Mouse (Mus musculus): ENCODE data around the gene Acvrl1. TPM values are rescaled to one million over a fixed set of nuclear protein-coding genes. Genes with fewer than 3 reads are reported as not detected.

The Acvrl1 gene
- 10 to 100 TPM; 13.8 to 15.1 TPM for total RNA-seq (2021)
- long read RNA-seq, experiment 1, partial matches to known transcripts: 13 of 17 reads
- long read RNA-seq, experiment 1, other reads (novel, unspliced or antisense): 3 of 17 reads
- long read RNA-seq, experiment 2, partial matches to known transcripts: 13 of 15 reads
- long read RNA-seq, experiment 2, other reads (novel, unspliced or antisense): 2 of 15 reads

DNA sequence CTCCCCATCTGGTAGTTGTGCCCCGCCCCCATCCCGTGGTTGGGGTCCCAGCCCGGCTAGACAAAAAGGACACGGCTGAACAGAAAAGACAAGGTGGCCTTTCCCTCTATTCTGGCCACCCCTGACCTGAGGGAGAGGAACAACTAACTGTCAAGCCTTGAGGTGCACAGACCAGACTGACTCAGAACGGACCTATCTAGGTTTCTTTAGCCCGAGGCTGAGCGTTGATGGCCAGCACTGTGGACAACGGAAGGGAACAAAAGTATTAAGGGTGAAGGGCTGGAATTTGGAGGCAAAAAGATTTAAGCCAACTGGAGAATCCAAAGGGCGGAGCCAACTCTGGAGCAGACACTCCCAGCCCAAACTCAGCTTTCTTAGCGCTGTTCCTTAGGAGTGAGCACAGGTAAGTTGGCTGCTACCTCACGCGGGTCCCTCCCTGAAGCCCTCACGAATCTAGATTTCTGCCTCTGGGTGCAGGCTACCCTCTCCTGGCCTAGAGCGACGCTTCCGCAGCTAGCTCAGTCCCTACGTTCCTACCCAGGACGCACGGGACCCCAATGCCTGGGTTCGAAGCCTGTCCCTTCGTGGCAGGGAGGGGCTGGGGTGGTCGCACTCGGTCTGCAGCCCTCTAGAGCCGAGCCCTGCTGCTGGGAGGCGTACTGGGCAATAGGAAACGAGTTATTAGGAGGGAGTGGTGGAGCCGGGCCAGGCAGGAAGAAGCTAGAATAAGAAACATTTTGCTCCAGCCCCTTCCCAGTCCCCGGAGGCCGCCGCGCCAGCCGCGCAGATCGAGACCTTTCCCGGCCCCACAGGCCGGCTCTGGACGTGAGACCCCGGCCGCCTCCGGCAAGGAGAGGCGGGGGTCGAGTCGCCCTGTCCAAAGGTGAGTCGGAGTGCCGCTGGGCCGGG, at the start of gene Acvrl1:
TSS of gene Acvrl1 (plus strand) at position 342 of the 909 bp plus-strand sequence.
- TF ChIP-seq CTCF (IDR thresholded peaks at IDR 0.05): no peak
- Histone ChIP-seq H3K4me3 (peak within 1 kb of the TSS; percentile 45), H3K27ac (peak within 1 kb of the TSS; percentile 70)
- intact Hi-C loops (cut with DNase I): no loop called here
- DNase-seq (ENCODE audit: extremely low spot score in 1 of 2, low spot score in 2 of 2): no peak

DNA sequence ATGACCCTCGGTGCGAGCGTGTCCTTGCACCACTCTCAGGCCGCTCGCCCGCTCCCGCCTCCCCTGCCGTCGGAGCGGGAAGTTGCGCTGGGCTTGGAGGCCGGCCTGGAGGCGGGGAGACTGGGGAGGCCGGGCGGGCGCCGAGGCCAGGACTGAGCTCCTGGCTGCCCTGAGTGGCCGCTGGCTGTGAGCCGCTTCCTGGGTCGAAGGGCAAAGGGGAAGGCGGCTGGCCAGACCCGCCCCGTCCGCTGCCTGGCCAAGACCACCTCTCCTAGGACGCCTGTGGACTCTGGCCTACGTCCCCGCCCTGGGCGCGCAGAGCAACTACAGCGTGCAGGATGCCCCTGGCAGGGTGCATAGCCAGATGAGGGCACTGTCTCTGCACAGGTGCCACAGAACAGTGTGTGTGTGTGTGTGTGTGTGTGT, 49.6 kb upstream of the Acvrl1 start:
- H3K4me3 ChIP-seq: peak overlapping the region; percentile 50
- H3K27ac ChIP-seq: peak overlapping the region; percentile 47; the same call in 1 of the 2 replicates
- intact Hi-C loops (cut with DNase I): no loop called here
- DNase-seq (ENCODE audit: extremely low spot score in 1 of 2, low spot score in 2 of 2): peak; percentile 67 to 71
- TF ChIP-seq CTCF (IDR thresholded peaks at IDR 0.05): no peak; the same call in 1 of the 2 replicates

DNA sequence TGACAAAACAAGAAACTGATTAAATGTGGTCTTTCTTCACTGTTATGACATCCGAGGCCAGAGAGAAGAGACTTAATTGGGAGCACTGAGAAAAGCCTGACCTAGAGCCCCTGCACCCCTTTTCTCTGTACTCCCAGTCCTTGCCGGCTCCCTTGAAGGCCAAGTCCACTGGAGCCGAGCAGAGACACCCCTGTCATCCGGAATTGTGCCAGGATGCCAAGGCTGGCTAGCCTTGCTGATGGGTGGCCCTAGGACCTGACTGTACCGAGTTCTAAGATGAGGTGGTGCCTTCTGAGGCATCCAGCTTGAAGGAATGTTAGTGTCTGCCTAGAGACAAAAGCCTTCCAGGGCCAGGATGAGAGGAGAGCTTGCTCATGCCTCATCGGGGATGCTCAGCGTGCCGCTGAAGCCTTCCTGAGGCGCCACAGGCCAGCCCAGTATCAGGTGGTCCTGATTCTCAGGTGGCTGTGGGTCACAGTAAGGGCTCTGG, 48.2 kb upstream of the Acvrl1 start:
- intact Hi-C loops (cut with DNase I): no loop called here
- DNase-seq (ENCODE audit: extremely low spot score in 1 of 2, low spot score in 2 of 2): no peak
- no peak overlapping the region for H3K27ac ChIP-seq
- H3K4me3 ChIP-seq: no peak overlapping the region
- TF ChIP-seq CTCF (IDR thresholded peaks at IDR 0.05): no peak

DNA sequence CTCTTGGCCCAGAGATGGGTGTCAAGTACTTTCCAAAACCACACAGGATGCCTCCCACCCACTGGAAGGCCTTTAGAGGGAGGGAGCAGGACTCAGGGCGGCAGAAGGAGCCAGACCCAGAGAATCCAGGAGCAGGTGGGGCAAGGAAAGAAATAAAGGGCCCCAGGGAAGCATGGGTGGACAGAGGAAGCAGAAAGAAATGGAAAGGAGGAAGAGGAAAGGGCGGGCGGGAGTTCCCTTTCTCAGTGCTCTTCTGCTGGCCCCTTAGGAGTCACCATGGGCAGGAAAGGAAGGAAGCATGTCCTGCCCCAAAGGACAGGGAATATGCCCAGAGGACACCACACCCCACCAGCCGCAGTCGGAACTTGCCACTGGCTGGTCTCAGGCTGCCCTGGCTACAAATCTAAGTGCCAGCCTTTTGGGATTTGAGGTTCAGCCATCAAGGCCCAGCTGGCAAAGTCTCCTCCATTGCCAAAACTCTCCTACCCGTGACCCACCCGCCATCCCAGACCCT, 47.2 kb upstream of the Acvrl1 start:
- intact Hi-C loops (cut with DNase I): no loop called here
- DNase-seq (ENCODE audit: extremely low spot score in 1 of 2, low spot score in 2 of 2): no peak
- TF ChIP-seq CTCF (IDR thresholded peaks at IDR 0.05): no peak
- H3K27ac ChIP-seq: no peak overlapping the region
- no peak overlapping the region for H3K4me3 ChIP-seq

DNA sequence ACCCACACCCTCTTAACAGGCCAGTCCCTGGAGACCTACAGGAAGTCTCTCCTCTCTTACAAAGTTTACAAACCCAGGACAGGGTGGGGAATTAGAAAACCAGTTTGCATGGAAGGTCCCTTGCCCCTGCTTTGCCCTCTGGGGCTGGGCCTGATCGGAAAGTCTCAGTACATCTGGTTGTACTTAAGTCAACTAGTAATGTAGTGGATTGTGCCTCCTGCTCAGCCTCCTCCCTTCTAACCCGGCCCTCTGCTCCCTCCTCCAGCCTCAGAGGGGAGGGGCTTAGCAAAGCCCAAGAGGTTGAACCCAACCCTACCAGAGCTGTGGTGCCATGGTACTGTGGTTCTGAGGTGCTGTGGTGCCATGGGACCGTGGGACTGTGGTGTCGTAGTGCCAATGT, 46.1 kb upstream of the Acvrl1 start:
- no peak for TF ChIP-seq CTCF (IDR thresholded peaks at IDR 0.05)
- no peak overlapping the region for H3K27ac ChIP-seq
- no peak overlapping the region for H3K4me3 ChIP-seq
- no peak for DNase-seq (ENCODE audit: extremely low spot score in 1 of 2, low spot score in 2 of 2)
- intact Hi-C loops (cut with DNase I): no loop called here

DNA sequence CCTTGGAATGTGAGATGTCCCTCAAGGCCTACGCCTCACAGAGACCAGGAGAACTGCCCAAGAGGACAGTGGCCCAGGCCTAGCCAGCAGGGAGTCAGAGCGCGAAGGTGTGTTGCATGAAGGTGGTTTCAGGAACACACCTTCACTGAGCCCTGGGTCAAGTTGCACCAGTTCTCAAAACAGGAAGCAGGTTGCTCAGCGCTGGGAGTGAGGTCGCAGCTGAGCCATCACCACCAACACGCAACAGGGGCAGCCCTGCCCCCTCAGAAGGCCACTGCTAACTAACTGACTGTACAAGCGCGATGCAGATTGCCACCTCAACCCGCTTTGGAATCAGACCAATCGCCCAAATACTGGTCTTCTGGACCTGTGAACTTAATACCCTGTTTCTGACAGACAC, 43.8 kb upstream of the Acvrl1 start:
- no peak for TF ChIP-seq CTCF (IDR thresholded peaks at IDR 0.05)
- no peak overlapping the region for H3K4me3 ChIP-seq
- H3K27ac ChIP-seq: no peak overlapping the region
- intact Hi-C loops (cut with DNase I): no loop called here
- no peak for DNase-seq (ENCODE audit: extremely low spot score in 1 of 2, low spot score in 2 of 2)

DNA sequence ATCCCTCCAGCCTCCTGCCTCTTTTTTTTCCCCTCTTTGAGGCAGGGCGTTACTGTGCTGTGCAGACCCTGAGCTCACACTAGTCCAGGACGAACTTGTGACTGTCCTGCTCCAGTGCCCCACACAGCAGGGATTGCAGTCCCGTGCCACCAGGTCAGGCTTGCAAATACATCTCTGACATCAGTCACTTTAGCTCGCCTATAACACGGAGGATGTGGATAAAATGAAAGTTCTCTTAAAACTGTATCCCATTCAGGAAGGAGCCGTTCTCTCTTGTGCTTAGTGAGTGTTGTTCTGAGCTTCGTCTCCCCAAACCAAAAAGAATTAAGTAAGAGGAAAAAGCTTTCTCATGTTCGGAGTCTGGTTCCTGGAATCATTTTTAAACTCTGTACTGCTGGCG, 41.9 kb upstream of the Acvrl1 start:
- intact Hi-C loops (cut with DNase I): no loop called here
- TF ChIP-seq CTCF (IDR thresholded peaks at IDR 0.05): no peak

DNA sequence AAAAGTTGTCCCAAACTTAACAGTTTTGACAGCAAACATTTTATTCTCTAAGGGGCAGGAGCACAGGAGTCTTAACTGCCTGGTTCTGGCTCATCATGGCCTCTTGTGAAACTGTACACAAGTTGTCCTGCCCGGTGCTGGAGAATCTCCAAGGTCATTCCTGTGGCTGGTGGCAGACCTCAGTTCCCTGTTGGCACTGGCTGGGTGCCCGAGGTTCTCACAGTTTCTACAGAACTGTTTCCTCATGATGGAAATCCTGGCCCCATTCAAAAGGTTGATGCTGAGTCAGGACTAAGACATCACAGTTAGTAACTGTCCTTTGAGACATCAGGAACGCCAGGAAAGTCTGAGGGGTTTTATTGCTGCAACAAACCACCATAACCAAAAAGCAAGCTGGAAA, 41.4 kb upstream of the Acvrl1 start:
- intact Hi-C loops (cut with DNase I): no loop called here
- no peak overlapping the region for H3K27ac ChIP-seq
- TF ChIP-seq CTCF (IDR thresholded peaks at IDR 0.05): no peak
- H3K4me3 ChIP-seq: no peak overlapping the region
- no peak for DNase-seq (ENCODE audit: extremely low spot score in 1 of 2, low spot score in 2 of 2)

More for the DNA sequence above, 41.9 kb upstream of the Acvrl1 start:
- no peak for DNase-seq (ENCODE audit: extremely low spot score in 1 of 2, low spot score in 2 of 2)
- Histone ChIP-seq H3K4me3 (no peak overlapping the region), H3K27ac (no peak overlapping the region)

DNA sequence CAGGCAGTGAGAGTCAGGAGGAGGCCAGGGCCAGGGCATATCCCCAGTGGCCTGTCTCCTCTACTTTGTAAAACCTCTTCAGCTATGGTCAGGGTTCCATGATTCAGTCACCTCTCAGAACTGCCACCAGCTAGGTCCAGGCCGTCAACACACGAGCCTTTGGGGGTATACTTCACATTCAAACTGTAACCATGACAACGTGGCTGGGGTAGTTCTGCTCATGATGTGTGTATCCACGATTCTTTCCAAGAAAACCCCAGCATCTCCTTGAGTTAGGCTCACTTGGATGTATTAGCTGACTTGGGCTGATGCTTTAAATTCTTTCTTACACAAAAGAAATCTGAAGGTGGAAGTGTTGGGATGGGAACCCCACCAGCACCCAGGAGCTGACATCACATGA, 40.0 kb upstream of the Acvrl1 start:
- no peak for TF ChIP-seq CTCF (IDR thresholded peaks at IDR 0.05)
- Histone ChIP-seq H3K4me3 (no peak overlapping the region), H3K27ac (no peak overlapping the region)
- intact Hi-C loops (cut with DNase I): no loop called here
- no peak for DNase-seq (ENCODE audit: extremely low spot score in 1 of 2, low spot score in 2 of 2)

DNA sequence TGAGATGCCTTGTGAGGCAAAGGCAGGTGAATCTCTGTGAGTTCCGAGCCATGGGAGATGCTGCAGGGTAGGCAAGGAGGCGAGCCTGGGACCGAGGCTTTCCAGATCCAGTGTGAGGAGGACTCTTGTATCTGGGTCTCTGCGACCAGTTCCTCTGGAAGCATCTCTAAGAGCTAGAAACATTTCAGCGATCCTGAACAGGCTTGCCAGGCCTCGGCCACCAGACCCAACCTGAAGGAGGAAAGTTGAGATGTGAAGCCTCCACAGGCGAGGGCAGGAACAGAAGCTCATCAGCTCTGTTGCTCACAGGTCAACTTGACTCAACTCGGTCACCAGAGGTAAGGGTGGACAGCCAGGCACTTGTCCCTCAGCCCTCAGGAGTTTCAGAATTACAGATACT, 36.8 kb upstream of the Acvrl1 start:
- no peak for DNase-seq (ENCODE audit: extremely low spot score in 1 of 2, low spot score in 2 of 2)
- Histone ChIP-seq H3K4me3 (no peak overlapping the region), H3K27ac (no peak overlapping the region)
- intact Hi-C loops (cut with DNase I): no loop called here
- no peak for TF ChIP-seq CTCF (IDR thresholded peaks at IDR 0.05)

DNA sequence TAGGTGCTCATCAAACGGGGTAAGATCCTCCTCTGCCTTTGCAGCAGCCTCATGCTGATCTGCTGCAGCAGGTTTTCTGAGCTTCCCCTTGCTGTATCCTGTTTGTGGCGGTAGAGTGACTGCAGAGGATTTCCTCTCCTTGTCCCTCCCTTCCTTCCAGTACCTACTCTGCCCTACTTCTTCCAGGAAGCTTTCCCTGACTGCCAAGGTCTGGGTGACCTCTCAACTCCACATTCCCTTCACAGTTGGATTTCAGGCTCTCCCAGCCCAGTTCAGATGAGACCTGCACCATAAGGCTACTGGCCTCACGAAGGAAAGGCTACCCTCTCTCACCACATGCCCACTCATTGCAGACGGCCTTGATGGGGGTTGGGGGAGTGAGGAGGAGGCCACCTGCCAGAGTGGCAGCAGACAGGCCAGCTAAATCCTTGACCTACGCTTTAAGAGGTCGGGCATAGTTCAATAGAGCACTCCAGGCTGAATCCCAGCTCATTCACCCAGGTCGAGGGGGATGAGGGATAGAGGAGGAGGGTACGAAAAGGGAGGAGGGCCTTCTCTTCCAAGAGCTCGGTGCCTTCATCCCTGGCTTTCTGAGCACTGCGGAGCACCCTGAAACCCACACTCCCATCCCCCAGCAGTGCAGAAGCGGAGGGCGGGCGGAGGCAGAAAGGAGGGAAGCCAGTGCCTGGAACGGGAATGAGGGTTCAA, 36.0 kb upstream of the Acvrl1 start:
- Histone ChIP-seq H3K4me3 (no peak overlapping the region), H3K27ac (peak overlapping the region; percentile 29)
- intact Hi-C loops (cut with DNase I): no loop called here
- no peak for TF ChIP-seq CTCF (IDR thresholded peaks at IDR 0.05)
- no peak for DNase-seq (ENCODE audit: extremely low spot score in 1 of 2, low spot score in 2 of 2)

Measured in left cerebral cortex, adult 2 months (tissue).